Mouse (Mus musculus) forebrain, embryonic 10.5 days (tissue): Measurements from ENCODE around the gene Tpcn1. TPM values are rescaled to one million over a fixed set of nuclear protein-coding genes. Genes with fewer than 3 reads are reported as not detected.

Source experiments
- DNase-seq: peaks from one replicate; pipeline ENCODE4 v3.0.0-alpha.2; 2017; ENCODE audit warnings: low spot score; ENCODE audit errors: extremely low spot score
- H3K27ac ChIP-seq: fragments of 300-500 bp; sonication (generic); 2 replicates; pipeline ENCODE4 v1.5.1; 2016; ENCODE audit warnings: mild to moderate bottlenecking
- H3K27me3 ChIP-seq: fragments of 300-500 bp; sonication (generic); 2 replicates; pipeline ENCODE4 v1.6.1; 2016; ENCODE audit warnings: mild to moderate bottlenecking; ENCODE audit not compliant: poor library complexity, severe bottlenecking
- H3K36me3 ChIP-seq: fragments of 300-500 bp; sonication (generic); replicated peaks from 2 replicates; pipeline ENCODE4 v1.6.1; 2016; ENCODE audit warnings: mild to moderate bottlenecking, moderate library complexity
- H3K4me1 ChIP-seq: fragments of 300-500 bp; sonication (generic); 2 replicates; pipeline ENCODE4 v1.6.1; 2016
- H3K4me3 ChIP-seq: fragments of 300-500 bp; sonication (generic); 2 replicates; pipeline ENCODE4 v1.5.1; 2016; ENCODE audit warnings: mild to moderate bottlenecking, moderate library complexity
- H3K9me3 ChIP-seq: fragments of 300-500 bp; sonication (generic); 2 replicates; pipeline ENCODE4 v1.6.1; 2016; ENCODE audit warnings: mild to moderate bottlenecking, moderate library complexity
- WGBS: fragments of 180-500 bp; shearing (Covaris S2); methylation state at CpG from one replicate; pipeline ENCODE4 v1.1.7; 2016; 5-methylcytosine and 5-hydroxymethylcytosine counted together
- polyA plus RNA-seq: library from polyadenylated mRNA; unstranded; fragments of >200 nt; fragmentation: Nextera tagmentation; extraction: Ambion mirVana; gene quantifications from 2 replicates; pipeline ENCODE4 v1.2.1, GENCODE M21; 2016

Gene Tpcn1
- polyA plus RNA-seq, 1 experiment from 2014 or later: 11.7 TPM

- no peak overlapping the region for H3K4me3 ChIP-seq
- H3K9me3 ChIP-seq: no peaks in the 10 kb centered on the region
- WGBS: 62% methylated on average over 28 of the region's 28 CpGs
- DNase-seq: no peak
- no peaks in the 10 kb centered on the region for H3K36me3 ChIP-seq
- peaks cover 86% of the 10 kb centered on the region for H3K4me1 ChIP-seq
- peak overlapping the region; percentile 81 for H3K27ac ChIP-seq
- H3K27me3 ChIP-seq: no peaks in the 10 kb centered on the region
These were observed 25.2 kb downstream of the Tpcn1 start for GRCm38 (mm10) chr5:120562956-120563913.

DNA sequence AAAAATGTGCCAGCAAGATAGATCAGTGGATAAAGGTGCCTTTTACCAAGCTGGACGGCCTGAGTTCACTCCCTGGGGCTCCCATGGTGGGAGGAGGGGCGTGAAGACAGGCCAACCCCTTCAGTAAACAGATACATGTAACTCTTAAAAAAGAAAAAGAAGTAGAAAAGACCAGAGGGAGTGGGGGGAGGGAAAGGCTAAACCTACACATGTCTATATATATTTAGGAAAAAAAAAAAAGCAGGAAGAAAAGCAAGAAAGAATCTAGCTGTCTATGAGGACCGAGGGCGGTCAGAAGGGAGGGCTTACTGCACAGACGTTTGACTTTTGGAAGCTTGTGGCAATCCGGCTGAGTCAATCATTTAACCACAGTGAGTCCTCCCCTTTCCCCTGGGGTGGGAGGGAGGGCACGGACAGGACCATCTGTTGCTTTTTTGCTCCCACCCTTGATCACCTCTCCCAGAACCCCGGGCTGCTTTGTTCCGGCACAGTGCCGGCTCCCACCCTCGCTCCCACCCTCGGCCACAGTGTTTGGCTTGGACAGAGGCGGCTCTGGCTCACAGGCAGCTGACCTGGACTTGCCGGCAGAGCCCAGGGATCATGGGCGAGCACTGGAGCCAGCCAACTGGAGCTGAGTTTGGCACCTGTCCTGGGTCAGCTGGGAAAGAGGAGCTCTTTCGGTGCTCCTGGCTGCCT is 27.7 kb downstream of the Tpcn1 start:
- peaks cover 11% of the 10 kb centered on the region for H3K36me3 ChIP-seq
- no peaks in the 10 kb centered on the region for H3K27me3 ChIP-seq
- peak overlapping the region; percentile 10; the same call in 1 of the 2 replicates for H3K4me3 ChIP-seq
- WGBS: 26% methylated on average over 16 of the region's 16 CpGs
- peak; percentile 42 for DNase-seq
- H3K27ac ChIP-seq: peak overlapping the region; percentile 76
- peaks cover 70% of the 10 kb centered on the region for H3K4me1 ChIP-seq
- H3K9me3 ChIP-seq: no peaks in the 10 kb centered on the region

DNA sequence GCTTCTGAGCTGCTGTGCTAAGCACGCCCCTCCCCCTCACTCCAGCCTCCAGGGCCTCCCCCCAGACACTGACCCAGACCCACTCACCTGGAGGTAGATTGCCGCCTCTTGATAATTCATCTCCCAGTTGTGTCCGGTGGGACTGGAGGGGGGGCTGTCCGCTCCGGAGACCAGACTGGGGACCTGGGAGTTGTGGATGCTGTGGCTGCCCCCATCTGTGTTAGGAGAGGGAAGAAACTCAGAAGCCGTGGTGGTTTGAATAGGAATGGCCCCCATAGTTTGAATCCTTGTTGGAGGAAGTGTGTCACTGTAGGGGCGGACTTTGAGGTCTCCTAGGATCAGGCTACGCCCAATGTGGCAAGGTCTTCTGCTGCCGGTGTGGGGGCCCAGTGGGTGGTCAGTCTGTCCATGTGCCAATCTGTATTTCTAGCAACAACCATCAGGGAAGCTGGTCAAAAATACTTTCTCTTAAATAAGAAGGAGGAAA is 28.3 kb downstream of the Tpcn1 start:
- peaks cover 17% of the 10 kb centered on the region for H3K36me3 ChIP-seq
- peaks cover 65% of the 10 kb centered on the region for H3K4me1 ChIP-seq
- H3K9me3 ChIP-seq: no peaks in the 10 kb centered on the region
- peak overlapping the region; percentile 71 for H3K27ac ChIP-seq
- H3K4me3 ChIP-seq: no peak overlapping the region
- WGBS: 77% methylated on average over 9 of the region's 9 CpGs
- DNase-seq: no peak
- no peaks in the 10 kb centered on the region for H3K27me3 ChIP-seq

GRCm38 (mm10) chr5:120558762-120559161 is 29.7 kb downstream of the Tpcn1 start:
- WGBS: 79% methylated on average over 14 of the region's 14 CpGs
- Histone ChIP-seq H3K27ac (peak overlapping the region; percentile 66), H3K36me3 (peaks cover 28% of the 10 kb centered on the region), H3K27me3 (no peaks in the 10 kb centered on the region), H3K9me3 (no peaks in the 10 kb centered on the region), H3K4me3 (no peak overlapping the region), H3K4me1 (peaks cover 53% of the 10 kb centered on the region)
- no peak for DNase-seq

DNA sequence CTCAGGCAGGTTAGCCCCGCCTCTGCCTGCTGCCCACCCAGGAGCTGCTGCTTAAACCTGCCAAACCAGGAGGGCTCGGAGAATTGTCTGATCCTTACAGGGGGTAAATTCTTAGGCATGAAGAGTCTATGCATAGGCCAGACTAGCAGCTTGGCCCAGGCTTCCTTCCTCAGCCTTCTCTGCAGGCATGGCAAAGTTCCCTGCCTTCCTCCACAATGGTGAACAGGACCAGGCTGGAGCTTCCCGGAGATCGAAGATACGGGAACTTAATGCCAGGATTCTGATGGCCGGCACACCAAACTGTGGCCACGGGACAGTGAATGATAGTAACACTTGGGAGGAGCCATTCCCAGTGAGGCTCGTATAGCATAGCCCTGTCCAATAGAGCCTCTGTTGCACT is 30.4 kb downstream of the Tpcn1 start:
- peak overlapping the region; percentile 66 for H3K27ac ChIP-seq
- WGBS: 77% methylated on average over 8 of the region's 8 CpGs
- peaks cover 46% of the 10 kb centered on the region for H3K4me1 ChIP-seq
- H3K9me3 ChIP-seq: no peaks in the 10 kb centered on the region
- DNase-seq: no peak
- no peaks in the 10 kb centered on the region for H3K27me3 ChIP-seq
- H3K36me3 ChIP-seq: peaks cover 36% of the 10 kb centered on the region
- no peak overlapping the region for H3K4me3 ChIP-seq

DNA sequence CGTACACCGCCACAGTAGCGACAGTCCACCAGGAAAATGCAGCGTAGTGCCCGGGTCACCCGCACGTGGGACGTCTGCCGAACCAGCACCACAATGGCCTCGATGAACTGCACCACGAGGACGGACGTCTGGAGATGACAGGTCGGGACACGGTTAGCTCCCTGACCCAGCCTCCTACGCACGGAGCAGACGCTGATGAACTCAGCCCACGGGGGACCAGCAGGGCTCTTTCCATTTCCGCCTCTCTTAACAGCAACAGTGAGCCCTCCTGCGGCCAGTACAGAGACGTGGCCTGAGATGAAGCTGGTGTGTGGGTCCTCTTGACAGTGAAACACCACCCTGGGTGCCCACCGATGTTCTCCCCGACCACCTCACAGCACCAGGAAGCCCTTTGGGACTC is 32.6 kb downstream of the Tpcn1 start:
- H3K36me3 ChIP-seq: peaks cover 52% of the 10 kb centered on the region
- WGBS: 93% methylated on average over 24 of the region's 24 CpGs
- peak overlapping the region; percentile 35; the same call in 1 of the 2 replicates for H3K27ac ChIP-seq

DNA sequence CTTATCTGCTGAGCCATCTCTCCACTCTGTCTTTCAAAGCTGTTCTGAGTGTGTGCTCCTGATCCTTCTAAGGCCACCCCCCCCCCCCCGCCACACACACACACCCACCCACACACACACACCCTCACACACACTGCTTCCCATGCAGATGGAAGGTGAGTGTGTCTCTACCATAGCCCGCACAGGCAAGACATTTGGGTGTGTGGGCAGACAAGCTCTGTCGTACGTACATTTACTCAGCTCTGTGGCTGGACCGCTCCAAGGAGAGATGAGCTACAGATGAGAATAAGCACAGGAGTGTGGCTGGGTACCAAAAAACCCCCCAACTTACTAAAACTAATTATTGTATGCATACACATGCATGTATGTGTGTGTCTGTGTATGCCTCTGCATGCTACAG is 37.8 kb downstream of the Tpcn1 start:
- no peak for DNase-seq
- Histone ChIP-seq H3K9me3 (no peaks in the 10 kb centered on the region), H3K27me3 (no peaks in the 10 kb centered on the region), H3K36me3 (peaks cover 45% of the 10 kb centered on the region), H3K27ac (no peak overlapping the region), H3K4me1 (peaks cover 13% of the 10 kb centered on the region), H3K4me3 (no peak overlapping the region)
- 98% methylated on average over 5 of the region's 5 CpGs for WGBS

More for the DNA sequence above, 32.6 kb downstream of the Tpcn1 start:
- DNase-seq: no peak
- Histone ChIP-seq H3K9me3 (no peaks in the 10 kb centered on the region), H3K27me3 (no peaks in the 10 kb centered on the region), H3K4me3 (no peak overlapping the region), H3K4me1 (peaks cover 32% of the 10 kb centered on the region)

DNA sequence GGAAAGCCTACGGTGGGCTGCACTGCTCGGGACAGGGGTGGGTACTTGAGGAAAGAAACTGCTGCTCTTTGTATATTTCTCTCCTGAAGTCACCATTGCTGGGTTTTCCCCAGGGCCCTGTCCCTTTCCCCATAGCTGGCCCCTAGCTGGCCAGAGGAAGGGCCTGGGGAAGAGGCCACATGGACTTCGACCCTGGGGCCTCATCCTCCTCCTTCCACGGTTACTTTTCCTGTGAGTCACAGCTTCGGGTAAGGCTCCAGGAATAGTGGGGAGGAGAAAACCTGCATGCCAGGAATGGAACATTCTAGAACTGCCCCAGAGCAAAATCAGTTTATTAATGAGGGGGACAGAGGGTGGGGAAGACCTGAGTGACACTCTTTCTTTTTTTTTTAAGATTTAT is 38.3 kb downstream of the Tpcn1 start:
- H3K4me1 ChIP-seq: peaks cover 13% of the 10 kb centered on the region
- no peaks in the 10 kb centered on the region for H3K9me3 ChIP-seq
- H3K4me3 ChIP-seq: no peak overlapping the region
- DNase-seq: no peak
- H3K27me3 ChIP-seq: no peaks in the 10 kb centered on the region
- H3K36me3 ChIP-seq: peaks cover 40% of the 10 kb centered on the region
- H3K27ac ChIP-seq: no peak overlapping the region
- 94% methylated on average over 5 of the region's 5 CpGs for WGBS

DNA sequence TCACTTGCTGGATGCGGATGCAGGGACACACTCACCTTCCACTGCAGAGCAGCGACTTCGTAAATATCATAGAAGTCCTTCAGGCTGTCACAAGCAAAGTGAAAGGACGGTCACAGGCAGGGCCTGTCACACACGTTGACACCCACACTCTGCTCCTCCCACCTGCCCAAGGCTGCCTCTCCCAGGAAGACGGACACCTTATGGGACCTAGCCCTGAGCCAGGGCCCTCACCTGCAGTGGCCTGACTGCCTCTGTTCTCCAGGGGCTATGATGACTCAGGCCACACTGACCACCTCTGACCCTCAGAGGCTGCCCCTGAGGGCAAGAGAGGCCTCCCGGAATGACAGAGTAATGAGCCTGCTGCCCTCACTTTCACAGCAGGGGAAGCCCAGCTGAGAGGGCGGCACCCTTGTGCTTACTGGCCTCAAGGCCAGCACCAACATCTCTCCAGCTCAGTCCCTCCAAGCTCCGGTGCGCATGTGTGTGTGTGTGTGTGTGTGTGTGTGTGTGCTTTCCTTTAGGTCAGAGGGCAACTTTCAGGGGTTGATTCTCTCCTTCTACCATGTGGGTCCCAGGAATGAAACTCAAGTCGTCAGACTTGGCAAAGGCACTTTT is 40.1 kb downstream of the Tpcn1 start:
- DNase-seq: no peak
- Histone ChIP-seq H3K27me3 (no peaks in the 10 kb centered on the region), H3K36me3 (peaks cover 28% of the 10 kb centered on the region), H3K4me3 (no peak overlapping the region), H3K27ac (no peak overlapping the region), H3K9me3 (no peaks in the 10 kb centered on the region), H3K4me1 (peaks cover 17% of the 10 kb centered on the region)
- 73% methylated on average over 11 of the region's 11 CpGs for WGBS

DNA sequence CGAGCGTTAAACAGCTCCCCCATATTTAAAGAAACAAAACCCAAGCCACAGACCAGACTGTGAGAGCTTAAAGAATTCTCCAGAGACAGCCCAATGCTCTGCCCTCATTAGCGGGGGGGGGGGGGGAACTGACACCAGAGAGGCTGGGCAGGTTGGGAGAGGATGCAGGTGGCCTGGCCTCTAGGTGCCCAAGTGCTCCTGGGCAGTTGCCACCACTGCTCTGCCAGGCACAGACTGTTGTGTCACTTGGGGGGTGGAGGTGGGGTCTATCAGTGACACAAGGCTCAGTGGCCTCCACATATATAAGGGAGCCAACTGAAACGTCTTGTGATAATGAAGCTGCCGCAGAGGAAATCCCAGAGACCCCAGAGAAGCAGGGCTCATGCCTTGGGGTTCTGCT is 51.8 kb downstream of the Tpcn1 start:
- peak overlapping the region; percentile 72; the same call in 1 of the 2 replicates for H3K27ac ChIP-seq
- 63% methylated on average over 5 of the region's 5 CpGs for WGBS

DNA sequence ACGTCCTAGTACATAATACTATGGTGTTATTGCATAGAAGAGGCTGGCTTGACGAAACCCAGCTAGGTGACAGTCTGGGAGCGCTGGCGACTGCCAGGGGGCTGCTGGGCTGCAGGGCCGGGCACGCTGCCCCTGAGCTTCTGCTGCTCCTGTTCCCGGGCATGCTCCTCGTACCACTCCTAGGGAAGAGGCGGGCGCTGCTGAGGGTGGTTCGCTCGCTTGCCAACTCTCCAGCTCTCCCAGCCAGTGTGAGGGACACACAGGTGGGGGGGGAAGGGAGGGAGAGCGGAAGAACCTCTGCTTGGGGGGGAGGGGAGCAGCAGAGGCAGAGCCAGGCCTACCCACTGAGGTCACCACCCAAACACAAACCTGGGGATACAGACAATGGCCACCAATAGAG is 52.4 kb downstream of the Tpcn1 start:
- no peaks in the 10 kb centered on the region for H3K27me3 ChIP-seq
- H3K36me3 ChIP-seq: peaks cover 43% of the 10 kb centered on the region
- H3K9me3 ChIP-seq: no peaks in the 10 kb centered on the region
- H3K4me3 ChIP-seq: no peak overlapping the region
- 72% methylated on average over 13 of the region's 13 CpGs for WGBS
- peaks cover 40% of the 10 kb centered on the region for H3K4me1 ChIP-seq
- DNase-seq: no peak
- H3K27ac ChIP-seq: peak overlapping the region; percentile 72

More for the DNA sequence above, 51.8 kb downstream of the Tpcn1 start:
- H3K27me3 ChIP-seq: no peaks in the 10 kb centered on the region
- DNase-seq: no peak
- no peak overlapping the region for H3K4me3 ChIP-seq
- H3K4me1 ChIP-seq: peaks cover 40% of the 10 kb centered on the region
- no peaks in the 10 kb centered on the region for H3K9me3 ChIP-seq
- peaks cover 44% of the 10 kb centered on the region for H3K36me3 ChIP-seq

DNA sequence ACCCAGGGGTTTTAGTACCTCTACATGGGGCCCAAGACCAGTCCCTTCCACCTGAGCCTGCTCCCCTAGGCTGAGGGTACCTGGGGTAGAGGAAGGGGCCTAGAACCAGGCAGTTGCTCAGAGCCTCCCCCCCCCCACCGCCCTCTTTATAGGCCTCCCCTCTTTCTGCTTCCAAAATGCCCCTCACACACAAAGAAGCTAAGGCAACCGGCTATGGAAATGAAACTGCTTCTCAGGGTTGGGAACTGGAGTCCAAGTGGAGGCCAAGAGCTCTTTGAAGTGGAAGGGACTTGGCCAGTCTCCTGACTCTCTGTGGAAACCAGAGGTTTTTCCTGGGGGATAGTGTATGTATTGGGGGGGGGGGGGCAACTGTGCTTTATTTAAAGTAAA is 53.8 kb downstream of the Tpcn1 start:
- peak overlapping the region; percentile 72 for H3K27ac ChIP-seq
- no peaks in the 10 kb centered on the region for H3K9me3 ChIP-seq
- H3K4me3 ChIP-seq: no peak overlapping the region
- peaks cover 29% of the 10 kb centered on the region for H3K36me3 ChIP-seq
- no peaks in the 10 kb centered on the region for H3K27me3 ChIP-seq
- DNase-seq: no peak
- H3K4me1 ChIP-seq: peaks cover 40% of the 10 kb centered on the region
- 58% methylated on average over 2 of the region's 2 CpGs for WGBS
